Mouse (Mus musculus) c-Kit-positive CD71-negative TER-119-negative erythroid progenitor cells, embryonic 14.5 days (primary cell): ENCODE measurements around the gene Nrsn2.
A peak's percentile ranks its signal among the peaks of the same experiment; 100 is the strongest.
"Not testable (repeated sequence)": the region's sequence is repeated elsewhere in the genome, so short reads cannot be mapped to it uniquely, and the experiment has no call there.

Experiments
- DNase-seq: peaks from one replicate; pipeline ENCODE4 v3.0.0-alpha.2; 2013; ENCODE audit warnings: low read depth

Gene Nrsn2

DNA sequence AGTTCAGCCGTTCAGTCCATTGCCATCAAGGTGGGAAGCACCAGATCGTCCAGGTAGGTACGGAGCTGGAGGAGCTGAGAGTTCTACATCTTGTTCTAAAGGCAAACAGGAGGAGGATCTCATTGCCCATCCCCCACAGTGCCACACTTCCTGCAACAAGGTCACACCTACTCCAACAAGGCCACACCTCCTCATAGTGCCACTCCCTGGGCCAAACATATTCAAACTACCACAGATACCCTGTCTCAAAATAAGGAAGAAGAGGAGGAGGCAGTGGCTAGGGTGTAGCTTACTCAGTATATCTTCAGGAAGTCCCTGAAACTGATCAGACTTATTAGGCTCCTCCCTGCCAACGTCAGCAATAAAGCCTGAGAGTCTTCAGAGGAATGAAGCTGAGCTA is 7.8 kb upstream of the Nrsn2 start:
- DNase-seq, result no peak

- DNase-seq, result no peak
Observed at GRCm38 (mm10) chr2:152375652-152376344, 640 bp downstream of the Nrsn2 start.

DNA sequence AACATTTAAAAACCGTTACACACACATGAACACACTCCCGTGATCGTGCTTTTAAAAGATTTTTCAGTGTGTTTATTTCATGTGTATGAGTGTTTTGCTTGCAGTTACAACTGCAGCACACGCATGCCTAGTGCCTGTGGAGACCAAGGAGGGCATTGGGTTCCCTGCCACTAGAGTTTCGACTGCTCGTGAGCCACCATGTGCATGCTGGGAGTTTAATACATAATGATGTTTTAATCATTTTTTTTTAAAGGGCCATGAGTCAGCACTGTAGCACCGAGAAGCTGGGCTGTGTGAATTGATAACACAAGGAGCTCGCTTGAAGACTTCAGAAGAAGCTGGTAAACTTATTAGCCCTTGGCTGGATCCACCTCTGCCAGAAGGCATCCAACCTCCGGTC is 2.9 kb downstream of the Nrsn2 start:
- DNase-seq, result no peak

DNA sequence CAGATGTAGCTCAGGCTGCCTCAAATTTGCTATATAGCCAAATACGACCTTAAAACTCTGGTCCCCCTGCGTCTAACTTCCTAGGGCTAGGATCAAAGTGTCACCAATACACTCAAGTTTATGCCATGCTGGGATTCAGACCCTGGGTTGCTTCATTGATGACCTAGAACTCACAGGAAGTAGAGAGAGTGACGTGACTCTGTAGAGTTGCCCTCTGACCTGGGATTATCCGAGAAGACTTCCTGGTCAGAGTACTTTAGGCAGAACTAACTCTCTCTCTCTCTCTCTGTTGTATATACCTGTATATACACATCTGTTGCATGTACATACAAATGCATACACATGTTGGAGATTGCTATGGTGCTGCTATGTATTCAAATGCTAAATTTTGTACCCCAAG is 3.8 kb downstream of the Nrsn2 start:
- no peak for DNase-seq

GRCm38 (mm10) chr2:152372104-152372503 is 4.3 kb downstream of the Nrsn2 start:
- no peak for DNase-seq

DNA sequence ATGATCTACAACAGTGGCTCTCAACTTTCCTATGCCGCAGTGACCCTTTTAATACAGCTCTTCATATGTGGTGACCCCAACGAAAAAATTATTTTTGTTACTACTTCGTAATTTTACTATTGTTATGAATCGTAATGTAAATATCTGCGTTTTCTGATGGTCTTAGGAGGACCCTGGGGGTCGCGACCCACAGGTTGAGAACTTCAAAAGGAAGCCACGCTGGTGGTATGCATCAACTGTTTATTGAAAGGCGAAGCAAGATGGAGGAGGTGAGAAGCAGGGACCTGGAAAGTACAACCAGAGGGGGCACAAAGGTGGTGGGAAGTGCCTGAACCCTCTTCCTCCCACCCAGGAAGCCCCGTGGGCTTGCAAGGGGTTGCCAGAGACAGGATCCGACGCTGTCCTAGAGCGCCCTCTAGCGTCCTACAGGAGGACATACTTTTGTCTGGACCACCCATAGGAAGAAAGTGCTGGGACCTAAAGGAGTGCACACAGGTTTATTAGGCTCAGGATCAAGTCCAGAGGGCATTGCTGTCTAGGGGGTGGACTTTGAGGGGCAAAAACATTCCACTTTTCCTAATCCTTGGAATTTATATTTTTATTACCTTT is 7.8 kb downstream of the Nrsn2 start:
- DNase-seq, result no peak

DNA sequence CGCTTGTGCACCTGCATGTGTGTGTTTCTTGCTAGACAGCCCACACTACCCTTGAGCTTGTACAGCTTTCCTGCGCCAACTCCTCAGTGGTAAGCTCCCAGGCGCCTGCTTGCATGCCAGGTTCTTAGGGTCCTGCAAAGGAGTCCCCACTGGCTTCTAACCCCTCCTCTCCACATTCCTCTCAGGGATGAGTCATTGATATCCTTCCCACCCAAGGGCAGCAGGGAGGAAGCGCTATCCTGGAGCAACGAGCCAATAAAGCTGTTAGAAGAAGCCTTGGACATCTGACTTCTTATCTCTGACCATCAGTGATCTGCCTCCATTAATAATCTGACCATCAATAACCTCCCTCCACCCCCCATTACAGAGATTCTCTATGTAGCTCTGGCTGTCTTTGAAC is 8.5 kb downstream of the Nrsn2 start:
- DNase-seq, result no peak

DNA sequence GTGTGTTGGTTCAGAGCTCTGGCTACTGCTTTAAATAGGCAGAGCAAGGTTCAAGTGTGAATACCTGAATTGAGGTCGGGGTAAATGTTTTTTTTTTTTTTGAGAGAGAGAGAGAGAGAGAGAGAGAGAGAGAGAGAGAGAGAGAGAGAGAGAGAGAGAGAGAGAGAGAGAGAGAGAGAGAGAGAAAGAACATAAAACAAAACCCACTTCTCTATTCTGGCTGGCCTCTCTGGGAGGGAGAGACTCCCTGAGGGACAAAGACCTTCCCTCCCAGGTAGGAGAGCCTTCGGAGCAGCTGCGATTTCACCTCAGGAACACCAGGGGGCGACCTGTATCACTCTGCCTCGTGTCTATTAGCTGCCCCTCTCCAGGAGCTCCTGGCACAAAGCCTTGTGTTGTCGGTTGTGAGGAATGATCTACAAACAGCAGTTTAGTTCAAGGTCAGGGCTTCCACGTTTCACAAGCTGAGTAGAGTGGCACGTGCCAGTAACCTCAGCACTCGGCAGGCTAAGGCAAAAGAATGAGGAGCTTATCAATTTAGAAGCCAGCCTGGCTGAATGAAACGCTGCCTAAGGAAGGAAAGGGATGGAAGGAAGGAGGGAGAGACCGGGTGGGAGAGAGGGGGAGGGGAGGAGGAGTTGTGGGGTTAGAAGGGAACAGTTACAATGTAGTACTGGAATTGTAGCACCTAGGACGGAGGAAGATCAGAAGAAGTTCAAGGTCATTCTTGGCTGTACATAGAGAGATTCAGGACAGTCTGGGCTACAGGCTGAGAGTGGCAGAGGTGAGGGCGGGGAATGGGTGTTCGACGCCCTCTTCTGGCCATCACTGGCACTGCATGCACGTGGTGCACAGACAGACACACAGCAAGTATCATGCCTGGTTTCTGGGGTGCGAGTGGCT is 12.9 kb downstream of the Nrsn2 start:
- DNase-seq, result peak; percentile 74

DNA sequence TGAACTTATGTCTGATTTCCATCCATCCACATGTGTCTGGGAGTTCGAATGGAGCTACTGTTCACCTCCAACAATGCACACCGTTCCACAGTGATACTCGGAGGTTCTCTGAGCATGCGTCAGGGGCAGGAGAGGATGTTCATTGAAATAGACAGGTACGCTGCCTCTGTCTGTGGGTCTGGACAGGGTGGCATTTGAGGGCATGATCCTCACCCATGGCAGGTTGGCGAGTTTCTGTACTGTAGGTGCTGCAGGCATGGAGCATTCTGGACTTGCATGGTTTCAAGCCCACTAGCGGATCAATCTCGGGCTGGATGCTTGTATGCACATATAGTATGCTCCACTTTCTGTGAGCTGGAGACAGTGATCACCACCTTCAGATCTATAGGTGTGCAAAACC is 15.2 kb downstream of the Nrsn2 start:
- DNase-seq, result no peak

GRCm38 (mm10) chr2:152360271-152360775 is 16.1 kb downstream of the Nrsn2 start:
- DNase-seq, result no peak

DNA sequence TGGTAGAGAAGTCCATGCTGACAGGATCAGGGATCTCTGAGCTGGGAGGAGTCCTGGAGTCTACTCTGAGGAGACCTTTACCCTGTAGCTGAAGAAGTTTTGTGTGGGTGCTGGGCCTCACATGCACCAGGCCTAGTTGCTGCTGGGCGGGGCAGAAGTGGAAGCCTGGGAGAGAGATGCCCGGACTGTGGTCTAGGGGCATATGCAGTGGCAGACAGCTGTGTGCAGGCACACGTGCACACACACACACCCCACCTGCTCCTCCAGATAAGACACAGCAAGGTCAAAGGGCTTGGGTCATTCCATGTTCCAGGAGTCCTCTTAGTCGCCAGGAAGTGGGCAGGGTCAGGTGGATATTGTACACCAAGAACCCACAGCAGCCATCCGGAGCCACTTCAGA is 16.8 kb downstream of the Nrsn2 start:
- DNase-seq, result no peak

DNA sequence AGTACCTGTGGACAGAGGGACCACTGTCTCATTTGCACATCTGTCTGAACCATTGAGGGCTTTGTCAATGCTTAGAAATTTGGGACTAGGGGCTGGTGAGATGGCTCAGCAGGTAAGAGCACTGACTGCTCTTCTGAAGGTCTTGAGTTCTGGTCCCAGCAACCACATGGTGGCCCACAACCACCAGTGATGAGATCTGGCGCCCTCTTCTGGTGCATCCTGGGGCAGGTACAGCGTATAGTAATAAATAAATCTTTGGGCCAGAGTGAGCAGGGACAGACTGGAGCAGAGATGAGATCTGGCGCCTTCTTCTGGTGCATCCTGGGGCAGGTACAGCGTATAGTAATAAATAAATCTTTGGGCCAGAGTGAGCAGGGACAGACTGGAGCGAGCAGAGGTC is 17.5 kb downstream of the Nrsn2 start:
- not testable (repeated sequence) for DNase-seq

DNA sequence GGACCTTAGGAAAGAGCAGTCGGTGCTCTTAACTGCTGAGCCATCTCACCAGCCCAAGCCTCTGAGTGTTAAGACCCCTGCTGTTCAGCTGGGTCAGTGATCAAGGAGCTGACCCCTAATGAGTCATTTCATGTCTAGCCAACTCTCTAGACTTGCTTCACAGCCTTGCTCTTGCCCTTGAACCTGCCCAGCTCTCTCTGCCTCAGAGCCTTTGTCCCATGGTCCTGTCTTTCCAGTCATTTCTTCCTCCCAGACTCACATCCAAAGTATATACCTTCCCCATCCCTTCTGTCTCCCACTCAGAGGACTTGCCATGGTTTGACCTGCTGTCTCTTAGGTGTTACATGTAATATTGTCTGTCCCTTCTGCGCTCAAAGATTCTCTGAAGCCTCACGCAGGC is 19.2 kb downstream of the Nrsn2 start:
- DNase-seq, result no peak

- DNase-seq, result no peak
Observed at GRCm38 (mm10) chr2:152349842-152350540, 26.4 kb downstream of the Nrsn2 start.

DNA sequence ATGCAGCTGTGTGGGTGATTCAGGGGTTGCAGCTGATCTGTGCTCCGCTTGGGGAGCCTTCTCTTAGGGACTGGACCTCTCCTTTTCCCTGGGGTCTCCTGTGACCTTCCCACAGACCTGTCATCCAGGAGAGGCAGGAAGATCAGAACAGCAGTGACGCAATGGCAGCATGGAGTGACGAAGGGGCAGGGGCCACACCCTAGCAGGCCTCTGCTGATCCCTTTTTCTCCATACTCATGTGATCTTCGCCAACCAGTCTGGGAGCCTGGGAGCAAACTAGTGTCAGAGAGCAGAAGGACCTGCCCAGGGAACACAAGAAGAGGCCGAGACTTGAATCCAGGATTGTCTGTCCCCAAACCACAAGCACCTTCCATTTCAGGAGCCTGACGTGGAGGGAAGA is 27.2 kb downstream of the Nrsn2 start:
- no peak for DNase-seq

- no peak for DNase-seq
Observed at GRCm38 (mm10) chr2:152347722-152348121, 28.7 kb downstream of the Nrsn2 start.

GRCm38 (mm10) chr2:152346776-152347465 is 29.5 kb downstream of the Nrsn2 start:
- DNase-seq, result peak; percentile 69

DNA sequence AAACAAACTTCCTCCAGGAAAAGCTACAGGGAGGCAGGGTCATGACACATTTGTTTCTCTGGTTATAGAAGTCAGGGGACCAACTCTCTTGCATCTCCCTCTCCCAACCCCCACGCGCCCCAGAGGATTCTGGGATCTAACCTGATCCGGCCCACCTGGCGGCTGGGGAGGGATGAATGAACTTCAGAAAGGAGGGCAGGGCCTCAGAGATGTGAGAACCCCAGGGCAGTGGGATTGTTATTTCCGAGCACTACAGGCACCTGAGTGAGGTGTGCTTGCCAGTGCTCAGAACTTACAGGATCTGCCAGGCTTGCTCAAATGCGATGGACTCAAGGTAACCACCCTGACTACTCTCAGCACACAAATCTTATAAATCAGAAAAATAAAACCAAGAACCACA is 31.0 kb downstream of the Nrsn2 start:
- DNase-seq, result no peak

- no peak for DNase-seq
Observed at GRCm38 (mm10) chr2:152344909-152345308, 31.5 kb downstream of the Nrsn2 start.

DNA sequence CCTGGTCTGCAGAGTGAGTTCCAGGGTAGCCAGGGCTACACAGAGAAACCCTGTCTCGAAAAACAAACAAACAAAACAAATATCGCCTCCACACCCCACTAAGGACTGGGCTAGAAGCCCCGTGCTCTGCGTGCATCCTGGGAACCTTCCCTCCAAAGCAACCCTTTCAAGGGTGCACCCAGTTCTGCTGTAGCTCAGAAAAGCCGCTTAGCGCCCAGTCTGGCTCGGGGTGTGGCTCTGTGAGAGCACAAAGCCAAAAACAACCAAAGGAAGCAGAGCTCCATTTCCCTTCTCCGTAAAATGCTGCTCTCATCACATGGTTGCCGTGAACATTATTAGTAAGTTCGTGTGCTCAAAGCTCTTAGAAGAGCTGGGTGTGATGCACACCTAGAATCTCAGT is 32.1 kb downstream of the Nrsn2 start:
- no peak for DNase-seq
